Mouse (Mus musculus) cortical plate, adult 2 months (tissue): Measurements from ENCODE around the gene Klc4. TPM values are rescaled to one million over a fixed set of nuclear protein-coding genes. Genes with fewer than 3 reads are reported as not detected.

ENCODE experiments used
- H3K27ac ChIP-seq: fragments of 200-500 bp; 2 replicates; pipeline ENCODE4 v1.5.1; 2012; ENCODE audit warnings: low read length, control low read depth, inconsistent platforms; ENCODE audit not compliant: insufficient read depth
- H3K4me1 ChIP-seq: fragments of 200-500 bp; 2 replicates; pipeline ENCODE4 v1.6.1; 2011; ENCODE audit warnings: low read length; ENCODE audit not compliant: control insufficient read depth, insufficient read depth
- H3K4me3 ChIP-seq: fragments of 200-500 bp; 2 replicates; pipeline ENCODE4 v1.5.1; 2011; ENCODE audit warnings: mild to moderate bottlenecking, low read length, control low read depth; ENCODE audit not compliant: insufficient read depth
- CTCF ChIP-seq: fragments of 200-500 bp; IDR thresholded peaks from 2 replicates; pipeline ENCODE4 v1.5.1; 2011; ENCODE audit warnings: mild to moderate bottlenecking, control low read depth, low read length; ENCODE audit not compliant: insufficient read depth; ENCODE audit errors: extremely low read depth
- POLR2A ChIP-seq: fragments of 200-500 bp; IDR thresholded peaks from 2 replicates; pipeline ENCODE4 v1.6.1; 2011; ENCODE audit warnings: mild to moderate bottlenecking, low read length, control low read depth; ENCODE audit not compliant: insufficient read depth; ENCODE audit errors: extremely low read depth
- polyA plus RNA-seq: library from polyadenylated mRNA; depleted of rRNA; stranded (reverse); fragments of >200 nt; gene quantifications from 2 replicates; pipeline ENCODE4 v1.2.3, GENCODE M21; 2012

Klc4 gene
- polyA plus RNA-seq, 1 experiment = 20.0 TPM

GRCm38 (mm10) chr17:46624598-46624997 is 21.2 kb downstream of the Klc4 start:
- H3K4me3 ChIP-seq = no peak overlapping the region
- H3K4me1 ChIP-seq = peaks cover 4% of the 10 kb centered on the region
- no peak for TF ChIP-seq POLR2A
- no peak for TF ChIP-seq CTCF
- no peak overlapping the region for H3K27ac ChIP-seq

DNA sequence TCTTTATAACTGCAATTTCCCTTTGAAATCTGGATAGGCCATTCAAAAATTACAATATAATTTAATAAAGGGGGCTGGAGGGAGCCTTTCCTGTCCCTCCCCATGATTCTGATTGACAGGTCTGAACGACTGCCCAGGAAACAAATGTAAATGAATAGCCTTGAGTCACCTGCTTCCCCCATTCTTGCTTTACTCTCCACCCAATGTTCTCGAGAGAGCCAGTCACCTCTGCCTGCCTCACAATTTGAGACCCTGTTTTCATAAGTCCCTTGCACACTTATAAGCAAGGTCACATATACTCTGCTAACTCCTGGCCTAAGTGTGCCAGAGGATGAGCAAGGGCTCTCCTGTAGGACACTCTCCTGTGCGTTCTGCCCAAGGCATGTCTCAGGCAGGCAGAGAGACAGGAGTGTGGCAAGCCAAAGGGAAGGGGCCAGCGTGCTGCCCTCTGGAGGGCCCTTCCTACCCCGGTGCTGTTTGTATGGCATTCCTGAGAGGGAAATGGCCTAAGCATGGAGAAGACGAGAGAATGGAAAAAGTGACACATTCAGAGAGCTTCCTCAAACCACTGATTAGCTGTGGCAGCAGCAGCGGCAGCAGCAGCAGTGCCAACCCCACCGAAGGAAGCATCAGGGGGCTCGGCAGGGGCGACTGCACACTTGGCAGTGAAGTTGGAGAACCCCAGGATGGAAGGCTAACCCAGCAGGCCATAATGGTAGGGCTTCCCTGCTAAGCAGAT is 21.8 kb downstream of the Klc4 start:
- peaks cover 4% of the 10 kb centered on the region for H3K4me1 ChIP-seq
- H3K4me3 ChIP-seq = no peak overlapping the region
- H3K27ac ChIP-seq = no peak overlapping the region
- TF ChIP-seq CTCF = no peak
- no peak for TF ChIP-seq POLR2A

DNA sequence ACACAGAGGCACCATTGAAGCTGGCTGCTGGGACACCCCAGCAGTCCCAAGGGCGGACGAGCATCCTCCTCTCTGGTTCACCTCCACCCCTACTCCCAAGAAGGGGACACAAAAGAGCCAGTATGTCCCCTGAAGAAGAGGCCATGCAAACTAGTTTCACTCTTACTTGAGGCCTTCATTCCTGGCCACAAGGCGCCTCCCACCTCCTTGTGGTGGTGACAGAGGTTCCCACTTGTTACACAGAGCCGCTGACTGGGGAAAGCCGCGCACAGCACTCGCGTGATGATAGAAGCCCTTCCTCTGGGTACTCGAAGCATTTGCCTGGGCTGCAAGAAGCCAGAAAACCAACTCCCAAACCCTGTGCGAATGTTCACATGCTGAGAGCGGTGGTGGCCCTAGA is 23.6 kb downstream of the Klc4 start:
- no peak overlapping the region for H3K4me3 ChIP-seq
- no peak for TF ChIP-seq CTCF
- no peak for TF ChIP-seq POLR2A
- H3K27ac ChIP-seq = no peak overlapping the region
- peaks cover 4% of the 10 kb centered on the region for H3K4me1 ChIP-seq

- no peak overlapping the region; the same call in 1 of the 2 replicates for H3K4me3 ChIP-seq
Measured at GRCm38 (mm10) chr17:46621324-46621723, 24.5 kb downstream of the Klc4 start.

GRCm38 (mm10) chr17:46619683-46620357 is 26.0 kb downstream of the Klc4 start:
- TF ChIP-seq CTCF (no peak), POLR2A (no peak)
- Histone ChIP-seq H3K27ac (no peak overlapping the region; the same call in 1 of the 2 replicates), H3K4me3 (no peak overlapping the region), H3K4me1 (peaks cover 4% of the 10 kb centered on the region)

More at GRCm38 (mm10) chr17:46621324-46621723, 24.5 kb downstream of the Klc4 start:
- H3K27ac ChIP-seq = 0 out of 2 replicates have a peak overlapping the region, but pooled peaks have one; percentile 17
- H3K4me1 ChIP-seq = peaks cover 4% of the 10 kb centered on the region
- TF ChIP-seq CTCF (no peak), POLR2A (peak; percentile 39; the same call in 1 of the 2 replicates)

GRCm38 (mm10) chr17:46618769-46619682 is 26.8 kb downstream of the Klc4 start:
- TF ChIP-seq CTCF (no peak), POLR2A (no peak)
- Histone ChIP-seq H3K4me3 (no peak overlapping the region), H3K4me1 (peaks cover 3% of the 10 kb centered on the region), H3K27ac (no peak overlapping the region; the same call in none of the 2 replicates)

GRCm38 (mm10) chr17:46618394-46618768 is 27.4 kb downstream of the Klc4 start:
- TF ChIP-seq CTCF (no peak), POLR2A (no peak)
- Histone ChIP-seq H3K4me1 (peaks cover 2% of the 10 kb centered on the region), H3K4me3 (no peak overlapping the region), H3K27ac (no peak overlapping the region; the same call in 1 of the 2 replicates)

DNA sequence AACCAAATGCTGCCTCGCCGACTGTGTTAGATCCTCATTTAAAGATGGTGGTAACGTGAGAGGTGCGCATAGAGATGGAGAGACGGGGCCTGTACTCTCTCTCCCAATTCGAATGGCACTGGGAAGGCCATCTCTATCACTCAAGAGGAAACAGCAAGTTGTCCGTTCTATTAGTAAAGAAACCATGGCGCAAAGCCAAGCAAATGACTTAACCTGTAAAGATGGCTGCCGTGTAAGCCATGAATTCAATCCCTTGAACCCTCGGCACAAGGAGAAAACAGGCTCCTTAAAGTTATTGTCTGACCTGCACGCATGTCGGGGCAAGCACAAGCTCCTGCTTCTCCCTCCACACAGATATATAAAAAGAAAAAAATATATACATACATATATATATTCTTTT is 28.0 kb downstream of the Klc4 start:
- peaks cover 2% of the 10 kb centered on the region for H3K4me1 ChIP-seq
- TF ChIP-seq CTCF = no peak
- TF ChIP-seq POLR2A = no peak
- no peak overlapping the region for H3K4me3 ChIP-seq
- H3K27ac ChIP-seq = no peak overlapping the region

DNA sequence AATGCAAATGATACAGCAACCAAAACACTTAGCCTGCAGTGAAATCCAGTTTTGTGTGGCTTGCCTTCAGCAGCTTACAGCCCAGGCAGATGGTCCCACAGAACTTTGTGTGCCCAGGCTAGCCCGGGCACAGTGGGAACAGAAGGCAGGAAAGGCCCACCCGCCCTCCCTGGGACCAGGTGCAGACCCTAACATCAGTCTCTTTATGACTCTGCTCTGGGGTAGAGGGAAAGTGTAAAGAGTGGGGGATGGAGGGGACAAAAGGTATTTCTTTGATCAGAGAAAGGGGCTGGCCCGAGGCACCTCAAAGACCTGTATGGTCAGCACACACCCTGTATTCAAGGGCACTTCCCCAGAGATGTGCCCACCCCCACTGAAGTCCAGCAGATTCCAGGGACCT is 32.6 kb downstream of the Klc4 start:
- Histone ChIP-seq H3K4me3 (no peak overlapping the region), H3K27ac (no peak overlapping the region), H3K4me1 (no peaks in the 10 kb centered on the region)
- TF ChIP-seq CTCF = no peak
- TF ChIP-seq POLR2A = no peak
